Mouse (Mus musculus): ENCODE measurements around the gene Wdr19.
"Not testable (repeated sequence)": the region's sequence is repeated elsewhere in the genome, so short reads cannot be mapped to it uniquely, and the experiment has no call there.

DNA sequence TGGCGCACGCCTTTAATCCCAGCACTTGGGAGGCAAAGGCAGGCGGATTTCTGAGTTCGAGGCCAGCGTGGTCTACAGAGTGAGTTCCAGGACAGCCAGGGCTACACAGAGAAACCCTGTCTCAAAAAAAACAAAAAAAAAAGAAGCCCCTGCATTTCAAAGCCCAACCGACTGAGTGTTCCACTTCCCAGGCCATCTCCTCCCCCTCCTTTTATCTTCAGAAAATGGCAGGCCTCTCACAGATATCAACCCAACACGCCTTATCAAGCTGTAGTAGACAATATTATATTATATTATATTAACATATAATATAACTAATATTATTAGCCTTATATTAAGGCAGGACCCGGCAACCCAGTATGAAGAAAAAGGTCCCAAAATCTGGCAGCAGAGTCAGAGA is 89.5 kb downstream of the Wdr19 start:
- not testable (repeated sequence) for TF ChIP-seq EP300 (optimal IDR thresholded peaks at IDR 0.05); CTCF (IDR thresholded peaks at IDR 0.05; ENCODE audit: low read depth)
